8 mouse cellular contexts compared by ENCODE assay signal in the genomic region with DNA sequence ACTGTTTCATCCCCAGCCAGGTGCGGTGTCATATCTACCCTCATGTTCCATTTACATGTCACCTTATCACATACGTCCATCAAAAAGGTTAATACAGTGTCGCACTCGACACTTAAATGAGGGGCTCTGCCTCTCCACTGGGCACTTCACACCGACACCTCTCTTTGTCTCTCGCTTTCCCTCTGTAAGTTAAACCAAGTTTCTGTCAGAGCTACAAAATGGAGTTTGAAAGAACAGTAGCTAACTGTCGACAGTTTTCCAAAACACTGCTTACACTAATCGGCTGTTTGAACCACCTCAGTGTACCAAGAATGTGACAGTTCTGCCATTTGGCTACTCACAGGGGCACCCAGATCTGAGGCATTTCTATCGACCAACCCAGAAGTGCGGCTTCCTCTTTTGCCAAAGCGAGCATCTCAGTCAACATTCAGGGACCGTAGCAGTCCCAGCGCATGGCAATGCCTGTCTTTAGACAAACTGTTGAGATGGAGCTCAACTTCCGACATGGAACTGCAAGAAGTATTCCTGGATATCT.
DNase-seq lines count a peak whose midpoint lies in the region; ATAC-seq lines count a peak whose summit lies in the region.

No protein-coding gene starts in this region.

- 0 out of 2 replicates have a peak overlapping the region, but pooled peaks have one; percentile 30 for H3K27ac ChIP-seq in hindbrain, embryonic 10.5 days
- H3K27ac ChIP-seq in hindbrain, embryonic 11.5 days (ENCODE audit: low read depth, low read length), result no peak overlapping the region
- peak overlapping the region; percentile 63 for H3K27ac ChIP-seq in embryonic facial prominence, embryonic 10.5 days (replicated peaks)
- peak overlapping the region; percentile 85 for H3K27ac ChIP-seq in forebrain, embryonic 13.5 days
- peak overlapping the region; percentile 89 for H3K27ac ChIP-seq in limb, embryonic 15.5 days

- peaks cover 8% of the 10 kb centered on the region for H3K4me1 ChIP-seq in hindbrain, embryonic 10.5 days (replicated peaks)
- H3K4me1 ChIP-seq in hindbrain, embryonic 11.5 days (replicated peaks; ENCODE audit: control insufficient read depth, insufficient read depth, low read length), result no peaks in the 10 kb centered on the region
- peaks cover 29% of the 10 kb centered on the region for H3K4me1 ChIP-seq in embryonic facial prominence, embryonic 10.5 days
- peaks cover 41% of the 10 kb centered on the region for H3K4me1 ChIP-seq in forebrain, embryonic 13.5 days
- no peaks in the 10 kb centered on the region; the same call in 1 of the 2 replicates for H3K4me1 ChIP-seq in limb, embryonic 15.5 days

- DNase-seq in hindbrain, embryonic 10.5 days (ENCODE audit: low spot score), result no peak
- no peak for DNase-seq in hindbrain, embryonic 11.5 days (ENCODE audit: low spot score)
- DNase-seq in embryonic facial prominence, embryonic 10.5 days (ENCODE audit: low spot score), result no peak
- DNase-seq in spleen, postnatal 14 days (ENCODE audit: low spot score in 2 of 2), result no peak
- no peak for DNase-seq in cerebellum, adult 18-20 months

- WGBS in hindbrain, embryonic 10.5 days, result 85% methylated on average over 14 of the region's 14 CpGs
- WGBS in hindbrain, embryonic 11.5 days, result 86% methylated on average over 14 of the region's 14 CpGs
- 71% methylated on average over 14 of the region's 14 CpGs for WGBS in embryonic facial prominence, embryonic 10.5 days
- 40% methylated on average over 14 of the region's 14 CpGs for WGBS in forebrain, embryonic 13.5 days
- 72% methylated on average over 14 of the region's 14 CpGs for WGBS in limb, embryonic 15.5 days

- H3K36me3 ChIP-seq in hindbrain, embryonic 10.5 days, result no peaks in the 10 kb centered on the region
- H3K36me3 ChIP-seq in hindbrain, embryonic 11.5 days (ENCODE audit: control insufficient read depth, insufficient read depth, low read length), result no peaks in the 10 kb centered on the region
- H3K36me3 ChIP-seq in embryonic facial prominence, embryonic 10.5 days (replicated peaks), result no peaks in the 10 kb centered on the region
- H3K36me3 ChIP-seq in forebrain, embryonic 13.5 days (ENCODE audit: poor library complexity, severe bottlenecking), result no peaks in the 10 kb centered on the region
- H3K36me3 ChIP-seq in limb, embryonic 15.5 days, result no peaks in the 10 kb centered on the region

- no peak overlapping the region for H3K4me3 ChIP-seq in hindbrain, embryonic 10.5 days
- H3K4me3 ChIP-seq in hindbrain, embryonic 11.5 days (ENCODE audit: low read depth, low read length), result no peak overlapping the region
- H3K4me3 ChIP-seq in embryonic facial prominence, embryonic 10.5 days, result no peak overlapping the region
- H3K4me3 ChIP-seq in forebrain, embryonic 13.5 days, result no peak overlapping the region
- no peak overlapping the region for H3K4me3 ChIP-seq in limb, embryonic 15.5 days

- H3K9ac ChIP-seq in hindbrain, embryonic 11.5 days (ENCODE audit: low read depth, low read length), result no peak overlapping the region
- no peak overlapping the region for H3K9ac ChIP-seq in forebrain, embryonic 13.5 days
- no peak overlapping the region for H3K9ac ChIP-seq in limb, embryonic 15.5 days

- no peaks in the 10 kb centered on the region for H3K9me3 ChIP-seq in hindbrain, embryonic 10.5 days
- no peaks in the 10 kb centered on the region for H3K9me3 ChIP-seq in hindbrain, embryonic 11.5 days (ENCODE audit: control insufficient read depth, low read length)
- no peaks in the 10 kb centered on the region for H3K9me3 ChIP-seq in embryonic facial prominence, embryonic 10.5 days
- H3K9me3 ChIP-seq in forebrain, embryonic 13.5 days (replicated peaks), result no peaks in the 10 kb centered on the region
- no peaks in the 10 kb centered on the region for H3K9me3 ChIP-seq in limb, embryonic 15.5 days

- no peak for ATAC-seq in hindbrain, embryonic 11.5 days (ENCODE audit: low FRiP score)
- no peak for ATAC-seq in forebrain, embryonic 13.5 days
- ATAC-seq in limb, embryonic 15.5 days (ENCODE audit: insufficient number of reproducible peaks, low FRiP score, low TSS enrichment, low read depth), result no peak
- ATAC-seq in megakaryocyte-erythroid progenitor cell, adult 5-6 weeks (replicated peaks; ENCODE audit: low FRiP score, low TSS enrichment, poor library complexity, severe bottlenecking), result no peak

- no peak overlapping the region for H3K4me2 ChIP-seq in hindbrain, embryonic 11.5 days (replicated peaks; ENCODE audit: low read depth, low read length)
- peak overlapping the region; percentile 20; the same call in 1 of the 2 replicates for H3K4me2 ChIP-seq in forebrain, embryonic 13.5 days
- H3K4me2 ChIP-seq in limb, embryonic 15.5 days, result no peak overlapping the region

- no peaks in the 10 kb centered on the region for H3K27me3 ChIP-seq in hindbrain, embryonic 10.5 days (ENCODE audit: insufficient read depth, poor library complexity, severe bottlenecking)
- H3K27me3 ChIP-seq in hindbrain, embryonic 11.5 days (ENCODE audit: control insufficient read depth, insufficient read depth, low read length), result no peaks in the 10 kb centered on the region
- H3K27me3 ChIP-seq in embryonic facial prominence, embryonic 10.5 days (replicated peaks; ENCODE audit: low read depth, poor library complexity, severe bottlenecking), result no peaks in the 10 kb centered on the region
- H3K27me3 ChIP-seq in forebrain, embryonic 13.5 days, result no peaks in the 10 kb centered on the region
- no peaks in the 10 kb centered on the region for H3K27me3 ChIP-seq in limb, embryonic 15.5 days
